Mouse (Mus musculus): Measurements from ENCODE around the gene Mbd5. TPM values are rescaled to one million over a fixed set of nuclear protein-coding genes. Genes with fewer than 3 reads are reported as not detected.

The Mbd5 gene
- polyA plus RNA-seq, 1 experiment, result 29.9 TPM

GRCm38 (mm10) chr2:48978920-48979319 is 29.6 kb downstream of the Mbd5 start:
- TF ChIP-seq CTCF (IDR thresholded peaks at IDR 0.05; ENCODE audit: extremely low read depth, insufficient read depth, low read length) (no peak), POLR2A (IDR thresholded peaks at IDR 0.05; ENCODE audit: extremely low read depth, insufficient read depth, low read length) (no peak)
- Histone ChIP-seq H3K27ac (ENCODE audit: insufficient read depth, low read length) (no peak overlapping the region), H3K4me3 (ENCODE audit: insufficient read depth, low read length) (no peak overlapping the region), H3K4me1 (ENCODE audit: control insufficient read depth, insufficient read depth, low read length) (no peaks in the 10 kb centered on the region)

- no peaks in the 10 kb centered on the region for H3K4me1 ChIP-seq (ENCODE audit: control insufficient read depth, insufficient read depth, low read length)
- TF ChIP-seq POLR2A (IDR thresholded peaks at IDR 0.05; ENCODE audit: extremely low read depth, insufficient read depth, low read length), result no peak
- no peak for TF ChIP-seq CTCF (IDR thresholded peaks at IDR 0.05; ENCODE audit: extremely low read depth, insufficient read depth, low read length)
- H3K27ac ChIP-seq (ENCODE audit: insufficient read depth, low read length), result no peak overlapping the region
- no peak overlapping the region for H3K4me3 ChIP-seq (ENCODE audit: insufficient read depth, low read length)
Measured at GRCm38 (mm10) chr2:48990322-48990721, 41.0 kb downstream of the Mbd5 start.

- H3K27ac ChIP-seq (ENCODE audit: insufficient read depth, low read length), result no peak overlapping the region
- no peak overlapping the region for H3K4me3 ChIP-seq (ENCODE audit: insufficient read depth, low read length)
- no peaks in the 10 kb centered on the region for H3K4me1 ChIP-seq (ENCODE audit: control insufficient read depth, insufficient read depth, low read length)
- TF ChIP-seq CTCF (IDR thresholded peaks at IDR 0.05; ENCODE audit: extremely low read depth, insufficient read depth, low read length), result no peak
Measured at GRCm38 (mm10) chr2:49040481-49040880, 91.2 kb downstream of the Mbd5 start.

GRCm38 (mm10) chr2:49050030-49050429 is 100.7 kb downstream of the Mbd5 start:
- no peak overlapping the region for H3K27ac ChIP-seq (ENCODE audit: insufficient read depth, low read length)
- H3K4me1 ChIP-seq (ENCODE audit: control insufficient read depth, insufficient read depth, low read length), result no peaks in the 10 kb centered on the region
- TF ChIP-seq POLR2A (IDR thresholded peaks at IDR 0.05; ENCODE audit: extremely low read depth, insufficient read depth, low read length) (no peak), CTCF (IDR thresholded peaks at IDR 0.05; ENCODE audit: extremely low read depth, insufficient read depth, low read length) (no peak)
- H3K4me3 ChIP-seq (ENCODE audit: insufficient read depth, low read length), result no peak overlapping the region

GRCm38 (mm10) chr2:49067886-49068285 is 118.6 kb downstream of the Mbd5 start:
- TF ChIP-seq POLR2A (IDR thresholded peaks at IDR 0.05; ENCODE audit: extremely low read depth, insufficient read depth, low read length) (no peak), CTCF (IDR thresholded peaks at IDR 0.05; ENCODE audit: extremely low read depth, insufficient read depth, low read length) (no peak)
- no peak overlapping the region for H3K4me3 ChIP-seq (ENCODE audit: insufficient read depth, low read length)
- no peaks in the 10 kb centered on the region for H3K4me1 ChIP-seq (ENCODE audit: control insufficient read depth, insufficient read depth, low read length)
- no peak overlapping the region for H3K27ac ChIP-seq (ENCODE audit: insufficient read depth, low read length)

- no peak for TF ChIP-seq POLR2A (IDR thresholded peaks at IDR 0.05; ENCODE audit: extremely low read depth, insufficient read depth, low read length)
- no peak for TF ChIP-seq CTCF (IDR thresholded peaks at IDR 0.05; ENCODE audit: extremely low read depth, insufficient read depth, low read length)
- no peak overlapping the region for H3K27ac ChIP-seq (ENCODE audit: insufficient read depth, low read length)
- H3K4me1 ChIP-seq (ENCODE audit: control insufficient read depth, insufficient read depth, low read length), result no peaks in the 10 kb centered on the region; the same call in 1 of the 2 replicates
- no peak overlapping the region for H3K4me3 ChIP-seq (ENCODE audit: insufficient read depth, low read length)
Measured at GRCm38 (mm10) chr2:49084966-49085365, 135.7 kb downstream of the Mbd5 start.

- TF ChIP-seq POLR2A (IDR thresholded peaks at IDR 0.05; ENCODE audit: extremely low read depth, insufficient read depth, low read length) (no peak), CTCF (IDR thresholded peaks at IDR 0.05; ENCODE audit: extremely low read depth, insufficient read depth, low read length) (no peak)
- H3K4me1 ChIP-seq (ENCODE audit: control insufficient read depth, insufficient read depth, low read length), result no peaks in the 10 kb centered on the region
- H3K27ac ChIP-seq (ENCODE audit: insufficient read depth, low read length), result no peak overlapping the region
- H3K4me3 ChIP-seq (ENCODE audit: insufficient read depth, low read length), result no peak overlapping the region
Measured at GRCm38 (mm10) chr2:49090771-49091170, 141.5 kb downstream of the Mbd5 start.

GRCm38 (mm10) chr2:49096765-49097164 is 147.5 kb downstream of the Mbd5 start:
- no peak overlapping the region for H3K4me3 ChIP-seq (ENCODE audit: insufficient read depth, low read length)
- no peak overlapping the region for H3K27ac ChIP-seq (ENCODE audit: insufficient read depth, low read length)
- TF ChIP-seq POLR2A (IDR thresholded peaks at IDR 0.05; ENCODE audit: extremely low read depth, insufficient read depth, low read length) (no peak), CTCF (IDR thresholded peaks at IDR 0.05; ENCODE audit: extremely low read depth, insufficient read depth, low read length) (no peak)
- H3K4me1 ChIP-seq (ENCODE audit: control insufficient read depth, insufficient read depth, low read length), result no peaks in the 10 kb centered on the region; the same call in 1 of the 2 replicates

- H3K4me1 ChIP-seq (ENCODE audit: control insufficient read depth, insufficient read depth, low read length), result no peaks in the 10 kb centered on the region
- H3K4me3 ChIP-seq (ENCODE audit: insufficient read depth, low read length), result no peak overlapping the region
- H3K27ac ChIP-seq (ENCODE audit: insufficient read depth, low read length), result no peak overlapping the region
- TF ChIP-seq POLR2A (IDR thresholded peaks at IDR 0.05; ENCODE audit: extremely low read depth, insufficient read depth, low read length) (no peak), CTCF (IDR thresholded peaks at IDR 0.05; ENCODE audit: extremely low read depth, insufficient read depth, low read length) (no peak)
Measured at GRCm38 (mm10) chr2:49108906-49109305, 159.6 kb downstream of the Mbd5 start.

GRCm38 (mm10) chr2:49119875-49120274 is 170.6 kb downstream of the Mbd5 start:
- H3K4me1 ChIP-seq (ENCODE audit: control insufficient read depth, insufficient read depth, low read length), result no peaks in the 10 kb centered on the region
- TF ChIP-seq CTCF (IDR thresholded peaks at IDR 0.05; ENCODE audit: extremely low read depth, insufficient read depth, low read length) (no peak), POLR2A (IDR thresholded peaks at IDR 0.05; ENCODE audit: extremely low read depth, insufficient read depth, low read length) (no peak)
- no peak overlapping the region for H3K4me3 ChIP-seq (ENCODE audit: insufficient read depth, low read length)
- no peak overlapping the region for H3K27ac ChIP-seq (ENCODE audit: insufficient read depth, low read length)

GRCm38 (mm10) chr2:49121603-49122002 is 172.3 kb downstream of the Mbd5 start:
- H3K4me1 ChIP-seq (ENCODE audit: control insufficient read depth, insufficient read depth, low read length), result no peaks in the 10 kb centered on the region
- H3K4me3 ChIP-seq (ENCODE audit: insufficient read depth, low read length), result no peak overlapping the region
- no peak overlapping the region for H3K27ac ChIP-seq (ENCODE audit: insufficient read depth, low read length)
- TF ChIP-seq CTCF (IDR thresholded peaks at IDR 0.05; ENCODE audit: extremely low read depth, insufficient read depth, low read length) (no peak), POLR2A (IDR thresholded peaks at IDR 0.05; ENCODE audit: extremely low read depth, insufficient read depth, low read length) (no peak)
